Mouse (Mus musculus): ENCODE data around the gene Tpk1.

DNA sequence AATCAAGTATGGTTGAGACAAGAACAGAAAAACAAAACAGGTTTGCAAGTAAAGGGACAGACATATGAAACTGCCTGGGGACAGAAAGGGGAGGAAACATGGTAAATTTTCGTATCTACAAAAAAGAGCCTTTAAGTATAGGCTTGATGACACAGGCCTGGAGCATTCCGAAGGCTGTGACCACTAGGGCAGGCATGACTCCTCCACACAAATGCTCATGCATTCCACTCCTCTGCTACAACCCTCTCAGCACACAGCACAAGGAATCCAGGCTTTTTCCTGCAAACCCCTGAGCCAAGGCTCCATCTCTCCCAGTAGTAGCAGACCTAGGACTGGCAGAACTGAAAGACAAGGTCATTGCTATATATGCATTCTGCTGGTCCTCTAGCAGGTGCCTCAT, 179.4 kb downstream of the Tpk1 start:
- TF ChIP-seq EP300 (IDR thresholded peaks at IDR 0.05; ENCODE audit: low read depth): no peak
- TF ChIP-seq CTCF (IDR thresholded peaks at IDR 0.05; ENCODE audit: low read depth): no peak
